Mouse (Mus musculus) 3134 (cell line): ENCODE measurements around the gene Cep95.
"Not testable (repeated sequence)": the region's sequence is repeated elsewhere in the genome, so short reads cannot be mapped to it uniquely, and the experiment has no call there.

Experiments
- DNase-seq: peaks from one replicate; pipeline ENCODE4 v3.0.0-alpha.2; 2011; ENCODE audit warnings: low spot score; ENCODE audit not compliant: insufficient read length; ENCODE audit errors: extremely low read depth

Cep95 gene

GRCm38 (mm10) chr11:106788775-106789459 lies at the start of gene Cep95, which contains the start of gene Ddx5:
Gene Cep95 (plus strand): TSS chr11:106789252.
Gene Ddx5 (minus strand): TSS chr11:106789185.
- DNase-seq: peak; percentile 99

GRCm38 (mm10) chr11:106740724-106741123 lies 48.3 kb upstream of the Cep95 start:
- not testable (repeated sequence) for DNase-seq

DNA sequence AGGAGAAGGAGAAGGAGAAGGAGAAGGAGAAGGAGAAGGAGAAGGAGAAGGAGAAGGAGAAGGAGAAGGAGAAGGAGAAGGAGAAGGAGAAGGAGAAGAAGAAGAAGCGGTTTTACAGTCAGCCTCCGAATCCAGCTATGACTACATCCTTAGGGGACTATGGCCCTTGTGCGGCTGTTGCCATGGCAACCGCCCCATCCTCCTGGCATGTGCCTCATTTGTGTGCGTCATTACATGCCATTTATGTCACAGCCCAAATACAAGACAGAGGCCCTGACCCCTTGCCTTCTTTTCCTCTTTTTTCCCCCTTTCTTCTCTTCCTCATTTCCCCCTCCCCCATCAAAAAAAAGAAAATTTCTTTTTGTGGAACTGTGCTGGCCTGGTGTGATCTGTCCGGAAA lies 47.8 kb upstream of the Cep95 start:
- DNase-seq: no peak

- no peak for DNase-seq
These were observed 47.2 kb upstream of the Cep95 start for GRCm38 (mm10) chr11:106741826-106742225.

DNA sequence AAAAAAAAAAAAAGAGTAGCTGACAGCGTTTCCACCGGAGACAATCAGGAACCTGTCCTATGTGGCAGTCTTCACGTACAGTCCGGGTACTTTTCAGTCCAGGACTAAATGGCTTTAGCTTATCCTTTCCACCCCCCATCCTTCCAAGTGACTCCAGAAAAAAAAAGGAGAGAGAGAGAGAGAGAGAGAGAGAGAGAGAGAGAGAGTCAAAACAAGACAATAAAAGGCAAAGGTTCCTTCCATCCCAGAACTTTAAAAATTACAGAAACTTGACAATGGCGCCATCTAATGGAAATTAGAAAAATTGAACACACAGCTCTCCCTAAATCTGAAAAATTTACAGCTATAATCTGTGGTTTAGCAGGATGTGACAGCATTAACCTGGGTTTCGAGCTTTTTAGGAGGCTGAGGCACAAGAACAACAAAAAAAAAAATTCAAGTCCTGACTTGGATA lies 46.6 kb upstream of the Cep95 start:
- DNase-seq: no peak

DNA sequence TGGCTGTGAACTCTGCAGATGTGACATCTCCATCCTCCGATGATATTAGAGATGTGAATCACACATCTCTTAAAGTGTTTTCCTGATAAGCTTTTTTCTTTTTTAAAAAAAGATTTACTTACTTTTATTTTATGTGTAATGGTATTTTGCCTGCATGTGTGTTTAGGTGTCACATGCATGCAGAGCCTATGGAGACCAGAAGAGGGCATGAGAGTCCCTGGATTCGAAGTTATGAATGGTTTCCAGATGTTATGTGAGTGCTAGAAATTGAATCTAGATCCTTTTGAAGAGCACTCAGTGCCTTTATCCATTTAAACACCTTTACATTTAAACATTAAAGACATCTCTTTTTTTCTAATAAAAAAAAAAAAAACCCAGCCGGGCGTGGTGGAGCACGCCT lies 44.1 kb upstream of the Cep95 start:
- DNase-seq: no peak

DNA sequence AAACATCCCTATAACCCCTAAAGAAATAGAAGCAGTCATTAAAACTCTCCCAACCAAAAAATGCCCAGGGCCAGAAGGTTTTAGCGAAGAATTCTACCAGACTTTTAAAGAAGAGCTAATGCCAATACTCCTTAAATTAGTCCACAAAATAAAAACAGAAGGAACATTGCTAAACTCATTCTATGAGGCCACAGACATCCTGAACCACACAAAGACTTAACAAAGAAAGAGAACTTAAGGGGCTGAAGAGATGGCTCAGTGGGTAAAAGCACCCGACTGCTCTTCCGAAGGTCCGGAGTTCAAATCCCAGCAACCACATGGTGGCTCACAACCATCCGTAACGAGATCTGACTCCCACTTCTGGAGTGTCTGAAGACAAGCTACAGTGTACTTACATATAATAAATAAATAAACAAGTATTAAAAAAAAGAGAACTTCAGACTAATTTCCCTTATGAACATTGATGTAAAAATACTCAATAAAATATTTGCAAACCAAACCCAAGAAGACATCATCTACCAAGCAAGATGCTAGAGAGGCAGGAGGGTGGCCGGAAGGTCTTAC lies 39.4 kb upstream of the Cep95 start:
- not testable (repeated sequence) for DNase-seq

DNA sequence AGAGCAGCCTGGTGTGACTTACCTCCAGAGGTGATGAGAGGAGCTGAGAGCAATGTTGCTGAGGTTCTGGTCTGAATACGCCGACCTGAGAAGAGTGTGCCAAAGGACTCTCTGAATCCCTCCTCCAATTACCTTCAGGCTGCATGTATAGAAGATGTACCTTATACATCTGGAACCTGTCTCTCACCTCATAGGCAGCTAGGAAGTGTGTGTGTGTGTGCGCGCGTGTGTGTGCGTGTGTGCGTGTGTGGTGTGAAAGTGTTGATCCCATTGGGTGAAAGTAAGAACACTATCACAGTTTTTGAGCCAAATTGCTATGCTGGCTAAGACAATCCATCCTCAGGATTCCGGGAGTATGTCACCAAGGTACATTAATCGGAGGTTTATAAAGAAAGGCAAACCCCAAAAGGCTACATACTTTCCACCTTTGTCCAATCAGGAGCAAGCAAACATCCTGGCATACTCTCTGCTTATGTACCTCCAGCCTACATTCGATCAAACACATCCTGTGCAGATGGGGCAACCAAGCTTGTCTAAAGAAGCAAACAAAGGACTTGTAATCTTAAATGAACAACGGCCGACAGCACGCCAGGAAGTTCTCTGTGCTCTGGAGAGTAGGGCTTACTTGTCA lies 38.8 kb upstream of the Cep95 start, which contains the start of gene Pecam1:
TSS of gene Pecam1 (minus strand) at position 508 of the 631 bp plus-strand sequence.
- no peak for DNase-seq

- DNase-seq: no peak
These were observed 37.7 kb upstream of the Cep95 start, which contains the start of gene Milr1 for GRCm38 (mm10) chr11:106751039-106752018. Gene Milr1 (plus strand): TSS chr11:106751226.

- no peak for DNase-seq
These were observed 36.9 kb upstream of the Cep95 start for GRCm38 (mm10) chr11:106752103-106752502.

DNA sequence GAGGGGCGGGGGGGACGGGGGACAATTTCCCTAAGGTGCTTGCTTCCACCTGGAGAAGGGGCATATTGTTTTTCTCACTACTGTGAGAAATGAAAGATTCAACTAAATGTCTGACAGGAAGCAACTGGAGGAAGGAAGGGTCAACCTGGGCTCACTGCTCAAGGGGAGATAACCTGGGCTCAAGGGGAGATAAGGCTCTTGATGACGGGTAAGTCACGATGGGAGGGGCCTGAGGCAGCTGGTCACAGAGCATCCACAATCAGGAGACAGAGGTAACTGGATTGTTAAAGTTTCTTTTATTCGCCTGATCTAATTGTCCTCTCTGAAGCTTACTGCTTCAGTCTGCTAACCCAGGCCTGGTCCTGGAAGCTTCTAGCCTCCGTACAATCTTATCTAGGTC lies 35.7 kb upstream of the Cep95 start:
- DNase-seq: no peak

DNA sequence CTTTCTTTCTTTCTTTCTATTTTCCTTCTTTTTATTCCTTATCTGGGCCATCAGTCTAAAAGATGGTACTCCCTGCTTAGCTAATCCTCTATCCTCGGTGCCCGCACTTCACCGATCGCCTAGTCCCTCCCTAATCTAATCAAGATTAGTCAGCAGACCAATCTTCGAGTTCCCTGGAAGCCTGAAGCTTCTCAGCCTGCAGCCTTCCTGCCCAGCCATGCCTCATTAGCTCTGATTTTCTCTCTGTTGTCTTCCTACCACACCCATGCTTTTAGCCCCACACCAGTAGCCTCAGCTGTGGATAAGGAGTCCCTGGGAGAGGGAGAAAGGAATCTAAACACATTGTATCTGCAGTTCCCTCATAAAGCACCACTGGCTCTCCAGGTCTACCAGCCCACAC lies 33.5 kb upstream of the Cep95 start:
- DNase-seq: no peak

DNA sequence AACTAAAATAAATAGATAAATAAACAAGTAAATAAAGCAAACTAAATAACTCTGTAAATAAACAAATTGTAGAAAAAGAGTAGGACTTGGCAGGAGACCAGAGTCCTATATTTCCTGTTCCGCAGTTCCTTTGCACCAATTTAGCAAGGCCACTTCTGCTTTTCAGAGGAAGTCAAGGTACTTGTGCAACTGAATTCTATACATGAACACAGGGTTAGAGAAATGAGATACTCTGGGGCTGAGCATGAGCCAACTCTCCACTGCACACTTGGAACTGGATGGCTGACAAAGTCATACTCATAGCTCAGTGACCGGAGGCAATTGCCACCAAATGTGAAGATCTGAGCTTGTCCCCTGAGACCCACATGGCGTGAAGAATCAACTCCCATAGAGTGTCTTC lies 30.0 kb upstream of the Cep95 start:
- no peak for DNase-seq

DNA sequence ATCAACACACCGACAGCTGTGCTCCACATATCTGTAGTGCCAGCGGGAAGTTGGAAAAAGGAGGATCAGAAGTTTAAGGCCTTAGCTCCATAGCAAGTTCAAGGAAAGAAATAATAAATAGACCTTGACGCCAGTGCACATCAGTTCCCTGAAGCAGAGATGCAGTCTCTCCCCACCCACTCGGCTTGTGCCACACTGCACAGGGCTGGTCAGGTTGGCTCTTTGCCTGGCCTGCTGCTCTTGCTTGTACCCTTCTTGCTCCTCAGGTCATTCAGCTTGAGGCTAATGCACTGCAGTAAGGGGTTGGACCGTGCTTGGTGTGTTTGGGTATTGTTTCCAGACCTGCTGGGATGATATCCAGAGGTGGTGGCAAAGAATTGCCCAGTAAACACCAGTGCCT lies 28.5 kb upstream of the Cep95 start:
- DNase-seq: no peak

DNA sequence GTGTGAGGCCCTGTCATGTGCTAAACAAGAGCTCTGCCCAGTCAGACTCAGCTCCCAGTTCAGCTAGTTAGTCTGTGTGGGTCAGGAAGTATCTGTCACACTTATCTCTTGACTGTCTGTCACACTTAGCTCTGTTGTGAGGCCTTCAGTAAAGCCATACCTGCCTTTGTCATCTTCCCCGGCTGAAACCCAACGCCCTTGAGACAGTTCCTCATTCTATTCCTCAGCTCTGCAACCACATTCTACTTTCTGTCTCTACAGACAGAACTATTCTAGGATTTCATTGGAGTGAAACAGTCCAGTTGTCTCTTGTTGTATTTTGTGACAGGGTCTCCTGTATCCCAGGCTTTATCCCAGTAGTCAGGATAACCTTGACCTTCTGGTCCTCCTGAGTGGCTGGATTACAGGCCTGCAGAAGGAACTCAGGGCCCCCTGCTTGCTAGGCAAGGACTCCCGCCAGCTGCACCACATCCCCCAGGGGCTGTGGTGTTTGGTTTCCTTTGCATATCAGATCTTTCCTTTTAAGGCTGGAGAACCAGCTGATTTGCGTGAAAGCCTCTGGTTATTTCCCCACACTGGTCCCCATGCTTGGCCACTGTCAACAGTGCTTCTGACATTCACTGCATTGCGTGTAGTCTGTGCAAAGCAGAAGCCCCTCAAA lies 26.8 kb upstream of the Cep95 start:
- no peak for DNase-seq

GRCm38 (mm10) chr11:106762800-106763185 lies 26.3 kb upstream of the Cep95 start:
- no peak for DNase-seq

DNA sequence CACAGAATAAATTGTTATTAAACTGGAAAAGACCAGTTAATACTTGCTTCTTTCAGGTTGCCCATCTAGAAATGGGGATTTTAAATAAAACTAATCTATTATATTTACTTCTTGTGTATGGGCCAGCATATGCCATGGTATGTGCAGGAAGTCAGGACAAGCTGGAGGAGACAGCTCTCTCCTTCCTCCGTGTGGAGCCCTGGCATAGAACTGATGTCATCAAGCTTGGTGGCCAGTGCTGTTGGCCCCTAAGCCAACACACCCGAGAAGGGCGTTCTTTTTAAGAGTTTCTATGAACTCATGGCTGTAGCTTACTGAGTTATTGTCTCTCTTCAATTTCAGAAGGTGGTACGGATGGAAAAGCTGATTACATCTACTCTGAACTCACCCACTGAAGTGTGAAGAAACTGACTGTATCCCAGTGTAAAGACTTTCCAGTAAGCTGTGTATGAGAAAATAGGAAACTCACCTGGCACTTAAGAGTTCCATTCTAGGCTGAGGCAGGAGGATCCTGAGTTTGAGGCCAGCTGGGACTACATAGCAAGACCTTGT lies 22.4 kb upstream of the Cep95 start:
- DNase-seq: no peak

DNA sequence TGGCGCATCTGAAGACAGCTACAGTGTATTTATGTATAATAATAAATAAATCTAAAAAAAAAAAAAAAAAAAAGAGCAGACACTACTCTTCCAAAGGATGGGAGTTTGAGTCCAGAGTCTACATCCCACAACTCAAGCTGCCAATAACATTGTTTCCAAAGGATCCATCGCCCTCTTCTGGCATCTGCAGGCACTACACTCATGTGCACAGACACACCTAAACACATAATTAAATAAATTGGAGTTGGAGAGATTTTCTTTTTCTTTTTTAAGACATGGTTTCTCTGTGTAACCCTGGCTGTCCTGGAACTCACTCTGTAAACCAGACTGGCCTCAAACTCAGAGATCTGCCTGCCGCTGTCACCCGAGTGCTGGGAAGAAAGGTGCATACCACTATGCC lies 21.5 kb upstream of the Cep95 start:
- no peak for DNase-seq

GRCm38 (mm10) chr11:106770195-106770974 lies 18.7 kb upstream of the Cep95 start:
- no peak for DNase-seq
